Mouse (Mus musculus) CD4-positive naive resting alpha-beta T cell, adult 76 days (primary cell): ENCODE results near the gene Mgmt. TPM values are rescaled to one million over a fixed set of nuclear protein-coding genes. Genes with fewer than 3 reads are reported as not detected.

ENCODE experiments used
- total RNA-seq: library from RNA; stranded (reverse); gene quantifications from one replicate; pipeline ENCODE4 v1.2.4, GENCODE M21; 2023

Gene Mgmt
- total RNA-seq = 2.5 TPM

DNA sequence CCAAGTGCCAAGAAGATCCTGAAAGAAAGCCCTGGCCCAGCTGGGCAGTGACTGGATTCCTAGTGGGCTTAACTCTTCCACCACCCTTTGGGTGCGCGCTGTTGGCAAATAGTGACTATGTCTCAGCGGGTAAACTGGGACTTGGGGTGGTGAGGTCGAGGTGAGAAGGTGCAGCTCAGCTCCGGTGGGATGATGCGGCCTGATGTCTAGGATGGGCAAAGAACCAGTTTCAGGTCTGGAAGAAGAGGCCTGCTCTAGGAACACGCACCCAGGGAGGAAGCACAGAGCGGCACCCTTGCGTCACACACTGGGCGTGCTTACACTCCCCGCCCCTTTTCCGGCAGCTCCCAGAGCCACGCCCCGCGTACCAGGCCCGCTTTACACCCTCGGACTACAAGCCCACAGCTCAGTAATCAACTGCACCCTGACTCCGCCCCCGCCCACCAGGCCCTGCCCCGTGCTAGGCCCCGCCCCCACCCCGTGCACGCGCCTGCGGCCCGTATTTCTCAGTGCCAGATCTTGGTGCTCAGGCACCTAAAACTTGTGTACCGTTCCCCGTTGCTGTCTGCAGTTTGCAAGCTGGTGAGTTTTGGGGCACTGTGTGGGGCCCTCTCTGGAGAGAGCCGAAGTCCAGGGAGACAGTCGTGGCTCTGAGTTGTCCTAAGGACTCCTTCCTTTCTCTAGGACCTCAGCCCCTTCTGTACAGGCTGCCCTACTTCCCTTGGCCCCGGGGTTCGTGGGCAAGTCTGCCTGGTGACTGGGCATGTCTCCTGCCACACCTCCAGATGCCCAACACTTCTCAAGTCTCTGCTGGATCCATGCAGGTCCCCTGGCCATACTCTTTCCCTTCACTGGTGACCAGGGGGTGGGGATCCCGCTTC is at the start of gene Mgmt:
Gene Mgmt (plus strand): TSS at position 509 of the 881 bp plus-strand sequence.

